Mouse (Mus musculus): ENCODE measurements at regions not wholly inside any gene's neighbourhood (a gene's known extent, or its start where the extent isn't known, plus 50 kb on each side); places are given as distances from the start of the nearest gene placed in this dataset.

- no peak for DNase-seq (ENCODE audit: low spot score)
Observed at GRCm38 (mm10) chr5:90706350-90706749, 52.8 kb upstream of the Cxcl5 start.

GRCm38 (mm10) chr5:90703653-90704052 lies 55.5 kb upstream of the Cxcl5 start:
- DNase-seq (ENCODE audit: low spot score) = no peak

DNA sequence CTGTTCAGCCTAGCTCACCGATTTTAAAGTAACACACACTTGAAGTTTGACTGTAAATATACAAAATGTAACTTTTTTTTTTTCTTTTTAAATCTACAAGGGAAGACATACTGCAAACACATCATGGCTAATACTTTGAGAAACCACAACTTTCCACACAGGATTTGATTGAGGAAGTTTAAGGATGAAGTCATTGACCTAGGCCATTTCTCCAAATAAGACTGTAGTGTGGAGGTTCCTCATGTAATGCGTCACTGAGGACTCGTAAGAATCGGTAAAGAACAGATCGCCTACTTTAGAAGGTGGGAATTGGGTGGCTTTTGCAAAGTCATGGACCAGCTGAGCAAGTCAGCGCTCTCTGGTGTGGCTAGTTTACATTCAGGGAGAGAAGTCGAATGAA lies 59.0 kb upstream of the Cxcl5 start:
- DNase-seq (ENCODE audit: low spot score) = no peak

- DNase-seq (ENCODE audit: low spot score) = no peak
Observed at GRCm38 (mm10) chr5:90696064-90696463, 55.6 kb upstream of the Rassf6 start.

DNA sequence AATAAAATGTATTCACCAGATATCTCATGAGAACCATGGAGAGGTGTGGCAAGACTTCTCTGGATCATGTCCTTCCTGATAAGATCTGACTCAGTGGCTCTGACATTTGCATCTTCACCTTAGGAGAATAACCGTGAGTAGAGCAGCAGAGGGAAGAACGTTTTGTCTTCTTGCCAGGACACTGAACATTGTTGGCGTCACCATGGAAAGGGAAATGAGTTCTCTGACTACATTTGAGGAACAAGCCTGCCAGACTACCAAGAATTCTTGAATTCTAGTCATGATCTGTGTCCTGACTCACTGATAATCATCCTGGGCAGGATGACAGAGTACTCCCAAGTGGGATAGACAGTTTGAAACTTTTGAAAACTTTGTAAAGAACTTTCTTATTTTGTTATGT lies 54.0 kb upstream of the Rassf6 start:
- peak; percentile 7 for DNase-seq (ENCODE audit: low spot score)

GRCm38 (mm10) chr5:90690746-90691145 lies 50.3 kb upstream of the Rassf6 start:
- DNase-seq (ENCODE audit: low spot score) = no peak

Measured in lung, postnatal 25 days (tissue).